In the genomic region with DNA sequence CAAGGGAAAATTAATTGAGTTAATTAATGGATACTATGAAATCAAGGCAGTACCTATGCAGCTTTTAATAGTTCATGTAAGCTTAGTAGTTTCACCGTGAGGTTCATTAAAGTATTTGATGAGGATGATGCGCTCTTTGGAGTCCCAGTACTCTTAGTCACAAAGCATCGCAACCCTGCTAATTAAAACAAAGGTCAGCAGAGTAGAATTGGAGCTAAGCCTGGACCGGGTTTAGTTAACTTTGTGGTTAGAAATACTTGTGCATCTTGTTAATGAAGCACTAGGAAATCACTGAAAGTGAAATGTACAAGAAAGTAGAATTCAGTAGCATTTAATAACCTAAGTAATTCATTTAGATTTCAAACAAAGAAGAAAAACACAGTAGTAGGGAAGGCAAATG, we compare ENCODE assay signal across 16 mouse cellular contexts.
"Had no signal": no experiment of that assay in that cellular context is flagged by ENCODE, and none has a peak within 500 bp of the region (broad histone marks: within the 10 kb centered on the region; RNA-seq: fewer than 3 reads in every experiment).

No protein-coding gene starts in this region.

- H3K9ac ChIP-seq: neural tube, embryonic 13.5 days; neural tube, embryonic 15.5 days; stomach, embryonic 15.5 days had no signal

- H3K36me3 ChIP-seq: neural tube, embryonic 13.5 days; neural tube, embryonic 15.5 days; stomach, embryonic 15.5 days had no signal

- H3K27ac ChIP-seq: neural tube, embryonic 13.5 days; neural tube, embryonic 15.5 days; stomach, embryonic 15.5 days; stomach, postnatal 0 days had no signal

- H3K4me3 ChIP-seq: neural tube, embryonic 13.5 days; neural tube, embryonic 15.5 days; stomach, embryonic 15.5 days had no signal

- DNase-seq: retina, postnatal 1 day; right cerebral cortex, adult 18-20 months; right cerebral cortex, postnatal 14 days; right cerebral cortex, postnatal 25 days; right cerebral cortex, postnatal 4 days; spleen, adult 18-20 months; thymus, adult 18-20 months; thymus, adult 2 months; thymus, postnatal 14 days; thymus, postnatal 25 days; thymus, postnatal 36 days; thymus, postnatal 4 days had no signal

- H3K9me3 ChIP-seq: neural tube, embryonic 15.5 days; stomach, embryonic 15.5 days had no signal

- H3K4me1 ChIP-seq: neural tube, embryonic 13.5 days; neural tube, embryonic 15.5 days; stomach, embryonic 15.5 days had no signal

- H3K4me2 ChIP-seq: neural tube, embryonic 13.5 days; neural tube, embryonic 15.5 days; stomach, embryonic 15.5 days had no signal

- H3K27me3 ChIP-seq: neural tube, embryonic 13.5 days; neural tube, embryonic 15.5 days; stomach, embryonic 15.5 days had no signal
